ENCODE assay signal across 18 mouse cellular contexts in genomic region chr2:149870496-149870895, GRCm38 (mm10). TPM values are rescaled to one million over a fixed set of nuclear protein-coding genes. Genes with fewer than 3 reads are reported as not detected.
"Had no signal": no experiment of that assay in that cellular context is flagged by ENCODE, and none has a peak within 500 bp of the region (broad histone marks: within the 10 kb centered on the region; RNA-seq: fewer than 3 reads in every experiment).

No protein-coding gene starts in this region.

- H3K27ac ChIP-seq: left cerebral cortex, adult 2 months; limb, embryonic 10.5 days; liver, embryonic 15.5 days had no signal

- H3K4me2 ChIP-seq: liver, embryonic 11.5 days; liver, embryonic 15.5 days had no signal

- ATAC-seq: intestine, postnatal 0 days; lung, postnatal 0 days had no signal

- H3K9ac ChIP-seq: liver, embryonic 15.5 days had no signal

- H3K36me3 ChIP-seq: limb, embryonic 10.5 days; liver, embryonic 15.5 days had no signal

- H3K9me3 ChIP-seq: limb, embryonic 10.5 days; liver, embryonic 15.5 days had no signal

- DNase-seq: kidney, adult 8-10 months; kidney, postnatal 25 days; lung, adult 2 months; lung, postnatal 36 days; right cerebral cortex, adult 18-20 months; right cerebral cortex, postnatal 25 days; thymus, postnatal 14 days had no signal

- H3K27me3 ChIP-seq: liver, embryonic 15.5 days had no signal

- H3K4me1 ChIP-seq: limb, embryonic 10.5 days; liver, embryonic 15.5 days had no signal

- H3K4me3 ChIP-seq: left cerebral cortex, adult 2 months; limb, embryonic 10.5 days; liver, embryonic 15.5 days had no signal

RNA-seq across cellular contexts. Expression of gene C530025M09Rik, which starts 39.5 kb away (rescaled TPM):
- total RNA-seq: megakaryocyte progenitor cell, adult 5-6 weeks had no signal
- polyA plus RNA-seq: kidney, embryonic 16.5 days; limb, embryonic 10.5 days; limb, embryonic 14.5 days; liver, embryonic 11.5 days; liver, embryonic 15.5 days; lung, adult 2 months; lung, postnatal 0 days; small intestine, adult 2 months; stomach, embryonic 16.5 days had no signal

RNA-seq across cellular contexts. Expression of gene Syndig1, which starts 41.5 kb away (rescaled TPM):
- total RNA-seq: megakaryocyte progenitor cell, adult 5-6 weeks had no signal
